Mouse (Mus musculus): ENCODE data around the gene Sp3.
"Not testable (repeated sequence)": the region's sequence is repeated elsewhere in the genome, so short reads cannot be mapped to it uniquely, and the experiment has no call there.

Gene Sp3

GRCm38 (mm10) chr2:72980337-72981074 is at the start of gene Sp3:
Gene Sp3 (minus strand): TSS chr2:72980446.
- DNase-seq (ENCODE audit: low read depth in 2 of 2, low spot score in 2 of 2): peak; percentile 90 to 91

DNA sequence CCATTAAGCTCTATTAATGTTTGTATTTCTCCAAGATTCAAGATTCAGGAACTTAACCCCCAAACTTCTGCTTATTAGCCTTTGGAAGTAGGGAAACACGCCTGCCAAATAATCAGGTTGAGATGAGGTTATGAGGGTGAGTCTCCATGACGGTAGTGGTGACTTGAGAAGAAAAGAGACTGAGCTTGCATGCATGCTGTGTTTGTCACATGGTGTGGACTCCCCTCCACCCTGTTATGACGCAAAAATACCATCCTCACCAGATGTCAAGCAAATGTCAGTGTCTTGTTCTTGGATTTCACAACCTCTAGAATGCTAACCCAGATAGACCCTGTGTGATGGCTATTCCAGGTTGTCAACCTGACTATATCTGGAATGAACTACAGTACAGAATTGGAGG is 49.6 kb upstream of the Sp3 start:
- no peak for DNase-seq (ENCODE audit: low read depth in 2 of 2, low spot score in 2 of 2)

DNA sequence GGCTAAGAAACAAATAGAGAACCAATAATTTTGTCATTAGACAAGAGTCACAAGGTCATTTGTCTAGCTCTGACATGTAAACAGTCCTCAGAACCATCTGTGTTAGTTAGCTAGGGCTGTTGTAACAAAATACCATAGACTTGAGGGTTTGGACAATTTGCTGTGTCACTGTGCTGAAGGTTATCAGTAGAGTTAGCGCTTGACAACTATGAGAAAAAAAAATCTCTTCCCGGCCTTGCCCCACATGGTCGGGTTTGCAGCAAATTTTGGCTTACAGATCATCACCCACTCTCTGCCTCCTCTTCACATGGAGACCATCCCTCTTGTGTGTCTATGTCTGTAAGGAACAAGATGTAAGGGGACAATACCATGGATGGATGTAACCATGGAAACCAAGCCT is 47.8 kb upstream of the Sp3 start:
- DNase-seq (ENCODE audit: low read depth in 2 of 2, low spot score in 2 of 2): no peak

GRCm38 (mm10) chr2:73027126-73027525 is 46.9 kb upstream of the Sp3 start:
- DNase-seq (ENCODE audit: low read depth in 2 of 2, low spot score in 2 of 2): no peak

DNA sequence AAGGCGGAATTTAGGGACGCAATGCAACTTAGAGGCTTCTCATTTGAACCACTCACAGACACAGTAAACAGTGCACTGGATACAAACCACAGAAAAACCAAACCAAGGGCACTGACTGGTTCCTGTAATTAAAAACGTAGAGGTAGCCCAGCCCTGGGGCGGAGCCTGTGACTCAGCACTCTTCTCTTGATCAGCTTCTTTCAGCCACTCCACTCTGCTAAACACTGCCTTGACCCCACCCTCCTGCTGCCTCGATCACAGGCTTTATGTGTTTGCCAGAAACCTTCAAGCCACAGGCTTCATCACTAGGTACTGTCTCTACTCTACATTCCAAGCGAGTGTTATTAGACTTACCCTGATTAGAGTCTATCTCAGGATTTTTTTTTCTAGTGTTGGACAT is 43.6 kb upstream of the Sp3 start:
- no peak for DNase-seq (ENCODE audit: low read depth in 2 of 2, low spot score in 2 of 2)

GRCm38 (mm10) chr2:73021046-73021445 is 40.8 kb upstream of the Sp3 start:
- no peak for DNase-seq (ENCODE audit: low read depth in 2 of 2, low spot score in 2 of 2)

DNA sequence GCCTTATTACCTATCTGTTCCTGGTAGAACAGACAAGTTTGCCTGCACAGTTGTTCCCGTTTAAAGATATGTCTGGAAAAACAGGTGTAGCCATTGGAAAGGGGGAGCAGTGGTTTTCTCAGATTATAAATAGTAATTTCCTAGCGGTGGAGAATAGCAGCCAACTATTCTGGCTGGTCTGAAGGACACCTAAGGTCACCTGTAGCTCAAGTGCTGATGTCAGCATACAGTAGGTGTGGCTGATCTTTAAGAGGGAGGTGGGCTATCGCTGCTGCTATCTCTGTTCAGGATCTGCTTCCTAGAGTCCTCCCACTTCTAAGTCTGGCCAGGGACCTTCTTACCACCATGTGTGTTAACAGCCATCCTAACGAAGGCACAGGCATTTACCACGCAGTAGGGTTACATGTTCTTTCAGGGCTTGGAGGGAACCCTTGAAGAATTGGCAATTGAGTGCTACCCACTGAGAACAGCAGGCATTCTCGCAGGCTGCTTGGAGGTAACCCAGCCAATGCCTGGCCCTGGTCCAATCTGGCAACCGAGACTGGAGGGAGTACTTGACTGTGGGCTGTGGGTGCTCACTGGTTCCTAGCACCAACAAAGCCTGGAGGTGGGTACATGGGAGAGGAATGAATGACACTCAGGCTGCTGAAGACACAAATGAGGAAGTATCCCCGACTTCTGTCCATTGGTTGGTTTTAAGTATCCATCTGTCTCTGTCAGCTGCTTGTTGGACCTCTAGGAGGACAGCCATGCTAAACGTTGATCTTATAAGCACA is 39.3 kb upstream of the Sp3 start:
- DNase-seq (ENCODE audit: low read depth in 2 of 2, low spot score in 2 of 2): no peak

DNA sequence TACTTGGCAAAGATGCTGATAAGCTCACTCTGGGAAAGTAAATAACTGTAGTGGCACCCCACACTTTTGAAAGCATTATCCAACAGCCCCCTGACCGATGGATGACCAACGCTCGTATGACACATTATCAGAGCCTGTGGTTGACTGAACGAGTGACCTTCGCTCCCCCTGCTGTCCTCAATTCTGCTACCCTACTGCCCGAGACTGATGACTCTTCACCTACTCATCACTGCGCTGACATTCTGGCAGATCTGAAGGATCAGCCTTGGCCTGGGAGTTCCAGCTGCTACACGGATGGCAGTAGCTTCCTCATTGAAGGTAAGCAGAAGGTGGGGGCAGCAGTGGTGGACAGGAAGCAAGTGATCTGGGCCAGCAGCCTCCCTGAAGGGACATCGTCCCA is 33.8 kb upstream of the Sp3 start:
- not testable (repeated sequence) for DNase-seq (ENCODE audit: low read depth in 2 of 2, low spot score in 2 of 2)

DNA sequence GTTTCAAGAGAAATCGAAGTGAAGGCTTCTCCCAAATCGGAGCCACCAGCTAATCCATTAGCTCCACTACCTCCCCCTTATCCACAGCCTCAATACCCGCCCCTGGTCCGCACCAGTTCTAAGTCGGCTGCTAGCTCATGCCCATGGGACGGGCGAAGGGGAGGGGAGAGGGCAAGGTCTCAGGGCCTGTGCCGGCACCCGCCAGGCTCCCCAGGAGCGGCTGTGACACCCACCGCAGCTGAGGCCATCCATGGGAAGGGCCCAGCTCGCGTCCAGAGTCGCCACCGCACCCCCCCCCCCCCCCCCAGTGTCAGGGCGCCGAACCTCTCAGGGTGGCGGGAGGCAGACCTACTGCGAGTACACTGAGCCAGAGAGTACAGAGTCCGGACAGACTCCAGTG is 32.4 kb upstream of the Sp3 start:
- DNase-seq (ENCODE audit: low read depth in 2 of 2, low spot score in 2 of 2): no peak

GRCm38 (mm10) chr2:73007472-73007871 is 27.2 kb upstream of the Sp3 start:
- no peak for DNase-seq (ENCODE audit: low read depth in 2 of 2, low spot score in 2 of 2)

GRCm38 (mm10) chr2:73005611-73006515 is 25.6 kb upstream of the Sp3 start:
- no peak for DNase-seq (ENCODE audit: low read depth in 2 of 2, low spot score in 2 of 2)

- peak; percentile 22 to 32 for DNase-seq (ENCODE audit: low read depth in 2 of 2, low spot score in 2 of 2)
Measured at GRCm38 (mm10) chr2:73003751-73004717, 23.8 kb upstream of the Sp3 start.

DNA sequence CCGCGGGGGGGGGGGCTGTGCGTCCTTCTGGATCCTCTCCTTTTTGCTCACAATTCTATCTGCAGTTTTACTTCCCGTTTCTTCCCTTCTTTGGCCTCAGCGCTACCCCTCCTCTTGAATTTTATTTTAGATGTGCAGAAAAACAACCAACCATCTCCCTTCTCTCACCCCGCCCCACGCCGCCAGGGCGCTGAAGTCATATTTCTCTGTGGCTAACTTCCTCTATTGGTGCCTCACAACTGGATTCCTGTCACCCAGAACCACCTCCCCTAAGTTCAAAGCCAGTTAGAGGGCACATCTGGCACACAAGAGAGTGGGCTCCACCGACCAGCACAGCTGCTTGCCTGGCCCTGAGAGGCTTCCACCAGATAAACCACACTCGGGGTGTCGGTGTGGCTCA is 22.8 kb upstream of the Sp3 start:
- peak; percentile 71 to 78 for DNase-seq (ENCODE audit: low read depth in 2 of 2, low spot score in 2 of 2)

GRCm38 (mm10) chr2:73002451-73002850 is 22.2 kb upstream of the Sp3 start:
- no peak for DNase-seq (ENCODE audit: low read depth in 2 of 2, low spot score in 2 of 2)

DNA sequence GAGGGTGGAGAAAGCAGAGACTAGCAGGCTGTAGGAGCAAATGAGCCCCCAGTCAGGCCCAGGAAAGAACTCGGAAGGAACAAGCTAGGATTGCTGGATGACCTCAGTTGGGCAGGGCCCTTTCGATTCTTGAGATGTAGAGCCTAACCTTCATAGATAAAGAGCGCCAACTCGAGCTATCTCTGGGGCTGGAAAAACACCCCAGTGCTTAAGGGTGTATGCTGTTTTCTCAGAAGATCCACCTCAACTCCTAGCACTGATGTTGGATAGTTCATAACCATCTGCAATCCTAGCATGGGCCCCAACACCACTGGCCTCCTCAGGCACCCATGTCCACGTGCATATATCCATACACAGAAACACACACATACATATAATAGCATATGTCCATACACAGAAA is 21.7 kb upstream of the Sp3 start:
- no peak for DNase-seq (ENCODE audit: low read depth in 2 of 2, low spot score in 2 of 2)

DNA sequence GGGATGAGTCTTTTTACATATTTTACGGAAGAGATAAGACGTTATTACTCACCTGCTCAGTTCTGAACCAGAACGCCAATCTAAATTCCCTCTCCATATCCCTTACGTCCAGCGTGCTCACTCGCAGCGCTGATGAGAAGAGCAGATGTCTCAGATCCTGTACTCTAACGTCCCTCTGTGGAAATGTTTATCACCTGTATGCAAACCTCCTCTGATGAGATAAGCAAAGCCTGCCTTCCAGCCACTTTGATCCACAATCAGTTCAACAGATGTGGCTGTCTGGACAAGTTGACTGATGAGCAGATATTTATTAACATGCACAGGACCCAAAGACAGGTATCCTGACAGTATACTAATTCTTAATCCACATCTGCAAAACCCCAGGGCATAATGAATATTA is 19.9 kb upstream of the Sp3 start:
- no peak for DNase-seq (ENCODE audit: low read depth in 2 of 2, low spot score in 2 of 2)

DNA sequence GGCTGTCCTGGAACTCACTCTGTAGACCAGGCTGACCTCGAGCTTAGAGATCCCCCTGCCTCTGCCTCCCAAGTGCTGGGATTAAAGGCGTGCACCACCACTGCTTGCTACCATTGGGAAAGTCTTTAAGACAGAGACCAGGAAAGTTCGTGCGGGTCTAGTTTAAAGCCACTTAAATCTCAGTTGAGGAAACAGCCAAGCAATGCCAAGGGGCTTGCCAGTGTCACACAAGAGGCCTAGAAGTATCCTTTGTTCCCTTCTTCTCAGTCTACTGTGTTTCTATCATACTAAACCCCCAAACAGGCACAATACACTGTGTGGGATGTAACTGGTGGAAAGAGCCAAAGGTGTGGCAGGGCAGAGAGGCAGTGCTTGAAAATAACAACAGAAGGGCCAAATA is 17.3 kb upstream of the Sp3 start:
- DNase-seq (ENCODE audit: low read depth in 2 of 2, low spot score in 2 of 2): no peak

GRCm38 (mm10) chr2:72996808-72997378 is 16.6 kb upstream of the Sp3 start:
- DNase-seq (ENCODE audit: low read depth in 2 of 2, low spot score in 2 of 2): peak; percentile 69 to 70

DNA sequence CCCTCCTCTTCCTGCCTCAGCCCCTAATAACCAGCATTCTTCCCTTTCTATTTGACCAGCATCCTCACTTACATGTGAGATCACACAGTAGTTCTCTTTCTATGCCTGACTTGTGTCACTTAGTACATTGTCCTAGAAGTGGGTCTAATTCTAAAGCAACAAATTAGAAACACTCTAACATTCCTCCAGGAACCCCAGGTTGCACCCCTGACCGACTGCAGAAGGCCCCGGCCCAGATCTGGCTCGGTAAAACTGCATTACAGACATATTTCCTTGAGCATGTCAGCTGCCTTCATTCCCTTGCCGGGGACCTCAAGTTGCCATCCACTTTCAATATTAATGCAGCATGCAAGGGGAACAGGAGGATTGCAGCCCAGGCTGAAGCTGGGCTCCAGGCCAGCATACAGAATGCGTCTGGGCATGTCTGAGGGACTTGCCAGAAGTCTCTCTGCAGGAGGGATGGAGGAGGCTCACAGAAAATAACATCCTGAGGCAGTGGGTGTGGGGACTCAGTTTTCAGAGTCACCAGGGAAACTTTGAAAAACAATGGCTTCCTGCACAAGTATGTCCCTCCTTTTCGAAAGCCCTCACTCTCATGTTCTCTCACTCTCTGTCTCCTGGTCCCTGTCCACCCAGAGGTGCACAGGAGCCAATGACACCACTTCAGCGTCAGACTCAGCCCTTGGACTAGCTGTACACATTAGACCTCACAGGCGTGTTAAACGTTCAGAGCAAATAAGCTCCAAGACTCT is 15.3 kb upstream of the Sp3 start:
- DNase-seq (ENCODE audit: low read depth in 2 of 2, low spot score in 2 of 2): peak; percentile 38 to 50
